8 mouse cellular contexts compared by ENCODE assay signal in genomic region chr11:98937914-98938694, GRCm38 (mm10). TPM values are rescaled to one million over a fixed set of nuclear protein-coding genes. Genes with fewer than 3 reads are reported as not detected.
DNase-seq lines count a peak whose midpoint lies in the region; ATAC-seq and TF ChIP-seq lines count a peak whose summit lies in the region.

No protein-coding gene starts in this region.

- peak overlapping the region; percentile 85 for H3K9ac ChIP-seq in embryonic facial prominence, embryonic 11.5 days (replicated peaks; ENCODE audit: low read length)
- peak overlapping the region; percentile 67 for H3K9ac ChIP-seq in hindbrain, embryonic 11.5 days (ENCODE audit: low read depth, low read length)
- H3K9ac ChIP-seq in liver, embryonic 11.5 days (ENCODE audit: low read depth, low read length) = peak overlapping the region; percentile 74

- under 1% methylated on average over 39 of the region's 39 CpGs for WGBS in embryonic facial prominence, embryonic 11.5 days
- 1% methylated on average over 36 of the region's 39 CpGs for WGBS in hindbrain, embryonic 11.5 days
- WGBS in liver, embryonic 11.5 days = 2% methylated on average over 39 of the region's 39 CpGs

- no peak for TF ChIP-seq POLR2A in testis, adult 2 months (IDR thresholded peaks at IDR 0.05; ENCODE audit: control insufficient read depth, low read depth, low read length)

- no peaks in the 10 kb centered on the region for H3K27me3 ChIP-seq in testis, adult 2 months (ENCODE audit: control insufficient read depth, insufficient read depth, low read length)
- no peaks in the 10 kb centered on the region for H3K27me3 ChIP-seq in embryonic facial prominence, embryonic 11.5 days (ENCODE audit: control insufficient read depth, insufficient read depth, low read length)
- H3K27me3 ChIP-seq in hindbrain, embryonic 11.5 days (ENCODE audit: control insufficient read depth, insufficient read depth, low read length) = no peaks in the 10 kb centered on the region; the same call in 1 of the 2 replicates
- H3K27me3 ChIP-seq in liver, embryonic 11.5 days (replicated peaks; ENCODE audit: control insufficient read depth, insufficient read depth, low read length) = peaks cover 46% of the 10 kb centered on the region

- H3K4me2 ChIP-seq in embryonic facial prominence, embryonic 11.5 days (ENCODE audit: low read depth, low read length) = peak overlapping the region; percentile 93
- H3K4me2 ChIP-seq in hindbrain, embryonic 11.5 days (replicated peaks; ENCODE audit: low read depth, low read length) = peak overlapping the region; percentile 98
- H3K4me2 ChIP-seq in liver, embryonic 11.5 days = peak overlapping the region; percentile 97

- H3K27ac ChIP-seq in testis, adult 2 months (ENCODE audit: control insufficient read depth, insufficient read depth, low read depth, low read length) = peak overlapping the region; percentile 86
- peak overlapping the region; percentile 98 for H3K27ac ChIP-seq in embryonic facial prominence, embryonic 11.5 days (replicated peaks; ENCODE audit: low read depth, low read length)
- H3K27ac ChIP-seq in hindbrain, embryonic 11.5 days (ENCODE audit: low read depth, low read length) = peak overlapping the region; percentile 58
- peak overlapping the region; percentile 54 for H3K27ac ChIP-seq in liver, embryonic 11.5 days (ENCODE audit: low read depth, low read length)

- no peak for TF ChIP-seq CTCF in testis, adult 2 months (IDR thresholded peaks at IDR 0.05; ENCODE audit: control insufficient read depth, insufficient read depth, insufficient replicate concordance, low read depth, low read length)

- H3K9me3 ChIP-seq in embryonic facial prominence, embryonic 11.5 days (replicated peaks; ENCODE audit: control insufficient read depth, low read length) = no peaks in the 10 kb centered on the region
- no peaks in the 10 kb centered on the region for H3K9me3 ChIP-seq in hindbrain, embryonic 11.5 days (ENCODE audit: control insufficient read depth, low read length)
- no peaks in the 10 kb centered on the region for H3K9me3 ChIP-seq in liver, embryonic 11.5 days (ENCODE audit: control insufficient read depth, low read length)

- H3K36me3 ChIP-seq in testis, adult 2 months (ENCODE audit: control insufficient read depth, insufficient read depth, low read length) = no peaks in the 10 kb centered on the region
- no peaks in the 10 kb centered on the region for H3K36me3 ChIP-seq in embryonic facial prominence, embryonic 11.5 days (replicated peaks; ENCODE audit: control insufficient read depth, insufficient read depth, low read depth, low read length)
- H3K36me3 ChIP-seq in hindbrain, embryonic 11.5 days (ENCODE audit: control insufficient read depth, insufficient read depth, low read length) = no peaks in the 10 kb centered on the region
- 0 out of 2 replicates have a peak, but pooled peaks cover 2% of the 10 kb centered on the region for H3K36me3 ChIP-seq in liver, embryonic 11.5 days (ENCODE audit: control insufficient read depth, insufficient read depth, low read length)

- no peak for DNase-seq in testis, postnatal 14 days (ENCODE audit: low spot score)
- peak; percentile 80 for DNase-seq in embryonic facial prominence, embryonic 11.5 days (ENCODE audit: low spot score)
- peak; percentile 45 for DNase-seq in hindbrain, embryonic 11.5 days (ENCODE audit: low spot score)
- no peak for DNase-seq in liver, embryonic 11.5 days (ENCODE audit: low spot score)
- peak; percentile 55 for DNase-seq in neural tube, embryonic 10.5 days (ENCODE audit: extremely low spot score, low spot score)
- DNase-seq in layer of hippocampus, adult 9-11 months = no peak

- H3K4me3 ChIP-seq in testis, adult 2 months (ENCODE audit: control insufficient read depth, low read depth, low read length) = peak overlapping the region; percentile 91
- peak overlapping the region; percentile 87 for H3K4me3 ChIP-seq in embryonic facial prominence, embryonic 11.5 days (ENCODE audit: low read depth, low read length)
- H3K4me3 ChIP-seq in hindbrain, embryonic 11.5 days (ENCODE audit: low read depth, low read length) = peak overlapping the region; percentile 65
- peak overlapping the region; percentile 72 for H3K4me3 ChIP-seq in liver, embryonic 11.5 days (ENCODE audit: low read depth, low read length)

- 0 out of 2 replicates have a peak, but pooled peaks have one; percentile 1 for ATAC-seq in embryonic facial prominence, embryonic 11.5 days (replicated peaks; ENCODE audit: insufficient number of reproducible peaks, low FRiP score, low TSS enrichment, low read depth)
- ATAC-seq in hindbrain, embryonic 11.5 days (ENCODE audit: low FRiP score) = no peak; the same call in 1 of the 2 replicates
- 0 out of 2 replicates have a peak, but pooled peaks have one; percentile 2 for ATAC-seq in liver, embryonic 11.5 days (replicated peaks; ENCODE audit: low FRiP score)
- no peak for ATAC-seq in erythroid progenitor cell, adult 5-6 weeks (replicated peaks; ENCODE audit: low FRiP score, poor library complexity, severe bottlenecking)

- peaks cover 64% of the 10 kb centered on the region for H3K4me1 ChIP-seq in testis, adult 2 months (ENCODE audit: control insufficient read depth, insufficient read depth, low read length)
- peaks cover 47% of the 10 kb centered on the region for H3K4me1 ChIP-seq in embryonic facial prominence, embryonic 11.5 days (ENCODE audit: control insufficient read depth, insufficient read depth, low read length)
- peaks cover 47% of the 10 kb centered on the region for H3K4me1 ChIP-seq in hindbrain, embryonic 11.5 days (replicated peaks; ENCODE audit: control insufficient read depth, insufficient read depth, low read length)
- peaks cover 70% of the 10 kb centered on the region for H3K4me1 ChIP-seq in liver, embryonic 11.5 days (replicated peaks; ENCODE audit: control insufficient read depth, insufficient read depth, low read length)

RNA-seq across cellular contexts. Expression of gene Rara, which starts 10.5 kb away (rescaled TPM):
- 18.7 and 20.1 TPM in 2 replicates for polyA plus RNA-seq in testis, adult 2 months (2012; rRNA removed)
- polyA plus RNA-seq in embryonic facial prominence, embryonic 11.5 days (2014; fragmentation: Nextera tagmentation; extraction: Ambion mirVana) = 32.7 and 40.2 TPM in 2 replicates
- polyA plus RNA-seq in hindbrain, embryonic 11.5 days (2014; fragmentation: Nextera tagmentation; extraction: Ambion mirVana) = 48.3 and 51.2 TPM in 2 replicates
- polyA plus RNA-seq in liver, embryonic 11.5 days (2014; fragmentation: Nextera tagmentation; extraction: Ambion mirVana) = 18.6 and 20.1 TPM in 2 replicates
- total RNA-seq in erythroid progenitor cell, adult 5-6 weeks (2015; ENCODE audit: low replicate concordance) = 4.3 and 18.4 TPM in 2 replicates
- total RNA-seq in erythroid progenitor cell, adult 5-6 weeks (2017; ENCODE audit: low replicate concordance) = 0.51 and 1.4 TPM in 2 replicates

RNA-seq across cellular contexts. Expression of gene Cdc6, which starts 30.5 kb away (rescaled TPM):
- polyA plus RNA-seq in testis, adult 2 months (2012; rRNA removed) = 2.5 and 2.9 TPM in 2 replicates
- 55.4 and 57.1 TPM in 2 replicates for polyA plus RNA-seq in embryonic facial prominence, embryonic 11.5 days (2014; fragmentation: Nextera tagmentation; extraction: Ambion mirVana)
- polyA plus RNA-seq in hindbrain, embryonic 11.5 days (2014; fragmentation: Nextera tagmentation; extraction: Ambion mirVana) = 33.1 and 39.0 TPM in 2 replicates
- 96.3 and 114 TPM in 2 replicates for polyA plus RNA-seq in liver, embryonic 11.5 days (2014; fragmentation: Nextera tagmentation; extraction: Ambion mirVana)
- total RNA-seq in erythroid progenitor cell, adult 5-6 weeks (2015; ENCODE audit: low replicate concordance) = 72.4 and 84.3 TPM in 2 replicates
- 96.1 and 116 TPM in 2 replicates for total RNA-seq in erythroid progenitor cell, adult 5-6 weeks (2017; ENCODE audit: low replicate concordance)

RNA-seq across cellular contexts. Expression of gene Gjd3, which starts 44.7 kb away (rescaled TPM):
- polyA plus RNA-seq in testis, adult 2 months (2012; rRNA removed) = 13.6 and 23.8 TPM in 2 replicates
- 0.25 and 0.43 TPM in 2 replicates for polyA plus RNA-seq in embryonic facial prominence, embryonic 11.5 days (2014; fragmentation: Nextera tagmentation; extraction: Ambion mirVana)
- polyA plus RNA-seq in hindbrain, embryonic 11.5 days (2014; fragmentation: Nextera tagmentation; extraction: Ambion mirVana) = 0.28 and 0.74 TPM in 2 replicates
- 0.21 and 0.22 TPM in 2 replicates for polyA plus RNA-seq in liver, embryonic 11.5 days (2014; fragmentation: Nextera tagmentation; extraction: Ambion mirVana)
- total RNA-seq in erythroid progenitor cell, adult 5-6 weeks (2015; ENCODE audit: low replicate concordance) = not detected in 2 replicates
- not detected in 2 replicates for total RNA-seq in erythroid progenitor cell, adult 5-6 weeks (2017; ENCODE audit: low replicate concordance)

Comparison
In these comparisons a context has a peak if more than half of its experiments do, and no peak if none do; other contexts are left out.
1. DNase-seq: peak in embryonic facial prominence, embryonic 11.5 days (single experiment), hindbrain, embryonic 11.5 days (single experiment) and neural tube, embryonic 10.5 days (single experiment); none in testis, postnatal 14 days (single experiment), liver, embryonic 11.5 days (single experiment) and layer of hippocampus, adult 9-11 months (single experiment).
2. ATAC-seq: peak in embryonic facial prominence, embryonic 11.5 days (single experiment) and liver, embryonic 11.5 days (single experiment); none in hindbrain, embryonic 11.5 days (single experiment) and erythroid progenitor cell, adult 5-6 weeks (single experiment).
3. Peak in every context shown above with its lines, with median percentiles within 50 percentile points of each other: H3K27ac ChIP-seq, H3K4me3 ChIP-seq, H3K4me2 ChIP-seq and H3K9ac ChIP-seq.